Mouse (Mus musculus) lung, embryonic 16.5 days (tissue): ENCODE results near the gene Tctn1. TPM values are rescaled to one million over a fixed set of nuclear protein-coding genes. Genes with fewer than 3 reads are reported as not detected.

Experiments used
- ATAC-seq: fragments of 200-750 bp; cut with Nextera tagmentation; 2 replicates; pipeline ENCODE4 v1.8.0; 2017; ENCODE audit warnings: low read depth, mild to moderate bottlenecking, moderate library complexity
- H3K27ac ChIP-seq: fragments of 300-500 bp; sonication (generic); 2 replicates; pipeline ENCODE4 v1.5.1; 2014; ENCODE audit warnings: mild to moderate bottlenecking, control low read depth, low read length
- H3K27me3 ChIP-seq: fragments of 300-500 bp; sonication (generic); 2 replicates; pipeline ENCODE4 v1.6.1; 2014; ENCODE audit warnings: low read depth, low read length, mixed read lengths; ENCODE audit not compliant: control insufficient read depth, insufficient read depth
- H3K36me3 ChIP-seq: fragments of 300-500 bp; sonication (generic); 2 replicates; pipeline ENCODE4 v1.6.1; 2014; ENCODE audit warnings: low read length; ENCODE audit not compliant: control insufficient read depth, insufficient read depth
- H3K4me1 ChIP-seq: fragments of 300-500 bp; sonication (generic); replicated peaks from 2 replicates; pipeline ENCODE4 v1.6.1; 2014; ENCODE audit warnings: low read length, mixed read lengths; ENCODE audit not compliant: control insufficient read depth, insufficient read depth
- H3K4me2 ChIP-seq: fragments of 300-500 bp; sonication (generic); 2 replicates; pipeline ENCODE4 v1.6.1; 2014; ENCODE audit warnings: low read depth, low read length, control low read depth
- H3K4me3 ChIP-seq: fragments of 300-500 bp; sonication (generic); 2 replicates; pipeline ENCODE4 v1.5.1; 2014; ENCODE audit warnings: mild to moderate bottlenecking, low read length, control low read depth
- H3K9ac ChIP-seq: fragments of 300-500 bp; sonication (generic); 2 replicates; pipeline ENCODE4 v1.6.1; 2014; ENCODE audit warnings: low read length, control low read depth
- H3K9me3 ChIP-seq: fragments of 300-500 bp; sonication (generic); 2 replicates; pipeline ENCODE4 v1.6.1; 2016; ENCODE audit warnings: low read length; ENCODE audit not compliant: control insufficient read depth
- WGBS: fragments of 180-500 bp; shearing (Covaris S2); extraction: QIAGEN DNeasy Blood & Tissue Kit; methylation state at CpG from one replicate; pipeline ENCODE4 v1.1.7; 2014; 5-methylcytosine and 5-hydroxymethylcytosine counted together
- polyA plus RNA-seq: library from polyadenylated mRNA; unstranded; fragments of >200 nt; fragmentation: Nextera tagmentation; extraction: Ambion mirVana; gene quantifications from 2 replicates; pipeline ENCODE4 v1.2.1, GENCODE M21; 2015

Gene Tctn1
- 6.5 and 7.4 TPM in 2 replicates for polyA plus RNA-seq

DNA sequence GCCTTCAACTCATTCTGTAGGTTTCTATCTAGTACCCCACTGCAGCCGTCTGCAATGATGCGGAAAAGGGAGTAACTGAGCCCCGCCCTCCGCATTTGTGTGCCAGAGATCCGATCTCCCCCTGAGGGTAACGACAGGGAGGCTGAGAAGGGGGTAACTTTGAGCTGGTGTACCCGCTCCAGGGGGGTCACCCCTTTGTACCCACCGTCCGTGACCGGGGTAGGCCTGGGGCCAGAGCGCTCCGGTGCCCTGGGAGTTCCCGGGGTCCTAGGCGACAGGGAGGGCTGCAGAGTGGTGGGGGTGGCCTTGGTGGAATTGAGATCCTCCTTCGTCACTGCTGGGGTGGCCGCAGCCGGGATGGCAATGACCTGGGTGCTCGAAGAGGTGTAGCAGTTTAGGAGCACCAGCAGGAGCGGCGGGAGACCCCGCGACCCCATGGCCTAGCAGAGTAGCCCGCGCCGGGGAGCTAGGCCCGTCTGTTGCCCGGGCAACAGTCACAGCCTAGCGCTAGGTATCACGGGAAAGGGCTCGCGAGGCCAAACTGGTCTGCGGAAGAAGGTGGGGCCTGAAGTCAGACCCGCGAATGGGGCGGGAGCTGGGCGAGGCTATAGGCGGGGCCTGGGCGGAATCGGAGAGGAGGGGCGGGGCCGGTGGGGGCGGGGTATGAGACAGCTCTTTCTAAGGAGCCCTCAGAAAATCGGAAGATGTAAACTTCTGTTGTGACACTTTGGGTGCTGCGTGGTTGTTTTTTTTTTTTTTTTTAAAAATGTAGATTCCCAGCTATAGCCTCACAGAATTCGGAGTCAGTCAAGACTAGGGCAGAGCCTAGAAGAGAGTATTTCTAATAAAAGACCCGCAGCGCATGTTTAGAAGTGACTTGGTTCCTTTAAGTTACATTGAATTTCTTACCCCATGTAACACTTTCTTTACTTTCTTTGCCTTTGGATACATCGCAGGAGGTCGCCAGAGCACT lies at the start of gene Tctn1:
Gene Tctn1, minus strand, starts transcription at position 528 of the 973 bp plus-strand sequence.
- H3K4me3 ChIP-seq, result peak within 1 kb of the TSS; percentile 78
- H3K4me2 ChIP-seq, result peak within 1 kb of the TSS; percentile 67
- ATAC-seq, result peak; percentile 100
- no peaks in the 10 kb centered on the region for H3K27me3 ChIP-seq
- H3K4me1 ChIP-seq, result peaks cover 5% of the 10 kb centered on the region; the same call in 1 of the 2 replicates
- H3K9ac ChIP-seq, result peak within 1 kb of the TSS; percentile 86
- WGBS, result under 1% methylated on average over 49 of the region's 49 CpGs
- no peak within 1 kb of the TSS for H3K27ac ChIP-seq
- H3K9me3 ChIP-seq, result no peaks in the 10 kb centered on the region
- H3K36me3 ChIP-seq, result no peaks in the 10 kb centered on the region

DNA sequence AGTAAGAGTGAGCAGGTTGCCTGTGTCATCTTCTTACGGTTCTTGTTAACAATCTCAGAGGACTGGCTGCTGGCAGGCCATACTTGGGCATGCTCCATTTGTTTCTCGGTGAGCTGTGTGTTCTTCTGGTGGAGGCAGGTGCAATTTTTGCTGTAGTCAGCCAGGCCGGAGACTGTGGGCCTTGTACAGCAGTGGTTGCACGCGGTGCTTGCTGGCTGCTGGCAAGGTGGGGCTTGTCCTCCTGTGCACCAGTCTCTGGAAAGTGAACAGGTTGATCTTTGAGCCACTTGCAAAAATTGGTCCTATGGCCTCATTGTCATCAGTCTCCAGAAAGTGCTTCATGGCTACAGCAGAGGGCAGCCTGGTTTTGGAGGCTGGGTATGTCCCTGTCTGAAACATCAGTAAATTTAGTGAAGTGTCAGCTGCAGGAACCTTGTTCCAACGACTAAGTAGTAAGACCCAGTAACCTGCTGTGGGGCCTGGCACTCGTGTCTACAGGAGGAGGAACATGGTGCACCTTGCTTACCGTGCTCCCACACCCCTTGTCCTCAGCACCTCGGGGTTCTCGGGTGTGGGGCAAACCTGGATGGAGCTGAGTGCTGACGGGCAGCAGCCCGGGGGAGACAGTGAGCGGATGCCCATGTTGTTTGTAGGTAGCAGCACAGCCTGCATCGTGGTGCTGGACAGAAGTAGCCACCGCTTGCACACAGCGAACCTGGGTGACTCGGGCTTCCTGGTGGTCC lies 48.9 kb upstream of the Tctn1 start:
- H3K4me2 ChIP-seq, result no peak overlapping the region
- 87% methylated on average over 17 of the region's 17 CpGs for WGBS
- H3K4me1 ChIP-seq, result peaks cover 14% of the 10 kb centered on the region
- no peak overlapping the region for H3K9ac ChIP-seq
- no peaks in the 10 kb centered on the region for H3K9me3 ChIP-seq
- no peak overlapping the region for H3K27ac ChIP-seq
- H3K36me3 ChIP-seq, result 0 out of 2 replicates have a peak, but pooled peaks cover 3% of the 10 kb centered on the region
- H3K4me3 ChIP-seq, result no peak overlapping the region
- no peak for ATAC-seq
- no peaks in the 10 kb centered on the region for H3K27me3 ChIP-seq

GRCm38 (mm10) chr5:122312346-122312745 lies 48.1 kb upstream of the Tctn1 start:
- WGBS, result 67% methylated on average over 4 of the region's 4 CpGs

DNA sequence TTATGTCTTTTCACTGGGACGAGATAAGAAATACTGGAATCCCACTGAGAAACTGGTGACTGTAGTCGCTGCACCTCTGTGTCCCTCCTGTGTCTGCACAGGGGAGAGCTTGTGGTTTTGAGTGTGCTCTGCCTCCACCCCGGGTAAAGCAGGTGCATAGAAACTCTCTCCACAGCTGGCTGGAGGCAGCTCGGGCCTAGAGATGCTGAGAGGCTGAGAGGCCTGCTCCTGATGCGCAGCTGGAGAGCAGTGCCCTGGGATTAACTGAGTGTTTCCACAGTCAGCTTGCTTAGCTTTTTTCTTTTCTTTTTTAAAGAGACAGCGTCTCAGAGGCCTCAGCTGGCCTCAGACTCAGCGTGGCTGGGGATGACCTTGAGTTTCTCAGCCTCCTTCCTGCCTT lies 47.4 kb upstream of the Tctn1 start:
- WGBS, result 57% methylated on average over 7 of the region's 7 CpGs
- Histone ChIP-seq H3K36me3 (0 out of 2 replicates have a peak, but pooled peaks cover 3% of the 10 kb centered on the region), H3K4me1 (peaks cover 14% of the 10 kb centered on the region), H3K9ac (no peak overlapping the region), H3K4me2 (no peak overlapping the region), H3K9me3 (no peaks in the 10 kb centered on the region), H3K4me3 (no peak overlapping the region), H3K27me3 (no peaks in the 10 kb centered on the region), H3K27ac (no peak overlapping the region)
- no peak for ATAC-seq

More at GRCm38 (mm10) chr5:122312346-122312745, 48.1 kb upstream of the Tctn1 start:
- Histone ChIP-seq H3K27me3 (no peaks in the 10 kb centered on the region), H3K9me3 (no peaks in the 10 kb centered on the region), H3K36me3 (0 out of 2 replicates have a peak, but pooled peaks cover 3% of the 10 kb centered on the region), H3K4me3 (no peak overlapping the region), H3K4me2 (no peak overlapping the region), H3K9ac (no peak overlapping the region), H3K4me1 (peaks cover 14% of the 10 kb centered on the region), H3K27ac (no peak overlapping the region)
- no peak for ATAC-seq

- Histone ChIP-seq H3K27ac (no peak overlapping the region), H3K4me3 (no peak overlapping the region)
Measured at GRCm38 (mm10) chr5:122310699-122311098, 46.4 kb upstream of the Tctn1 start.

DNA sequence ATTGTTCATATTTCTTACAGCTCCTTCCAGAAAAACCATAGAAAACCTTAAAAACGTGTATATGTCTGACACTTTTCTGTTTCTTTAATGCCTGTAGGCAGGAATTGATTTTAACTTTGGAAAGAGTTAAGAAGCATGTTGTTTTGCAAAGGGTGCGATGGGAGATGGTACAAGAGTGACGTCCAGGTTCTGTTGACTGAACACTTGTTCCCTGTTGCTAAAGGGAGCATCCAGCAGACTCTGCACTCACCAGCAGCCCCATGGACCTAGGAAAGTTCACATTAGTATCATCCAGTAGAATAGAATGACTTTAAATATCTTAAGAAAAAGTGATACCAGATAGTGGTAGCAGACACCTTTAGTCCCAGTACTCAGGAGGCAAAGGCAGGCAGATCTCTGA lies 42.3 kb upstream of the Tctn1 start:
- no peak overlapping the region for H3K4me2 ChIP-seq
- 86% methylated on average over 3 of the region's 3 CpGs for WGBS

More at GRCm38 (mm10) chr5:122310699-122311098, 46.4 kb upstream of the Tctn1 start:
- Histone ChIP-seq H3K4me1 (peaks cover 13% of the 10 kb centered on the region), H3K36me3 (0 out of 2 replicates have a peak, but pooled peaks cover 3% of the 10 kb centered on the region), H3K4me2 (no peak overlapping the region), H3K9ac (no peak overlapping the region), H3K9me3 (no peaks in the 10 kb centered on the region), H3K27me3 (no peaks in the 10 kb centered on the region)
- 80% methylated on average over 8 of the region's 8 CpGs for whole genome bisulfite sequencing
- no peak for ATAC-seq

GRCm38 (mm10) chr5:122305472-122305871 lies 41.2 kb upstream of the Tctn1 start:
- Histone ChIP-seq H3K9me3 (no peaks in the 10 kb centered on the region), H3K27ac (no peak overlapping the region), H3K4me3 (no peak overlapping the region), H3K36me3 (no peaks in the 10 kb centered on the region), H3K9ac (no peak overlapping the region), H3K4me1 (peaks cover 17% of the 10 kb centered on the region), H3K4me2 (no peak overlapping the region), H3K27me3 (no peaks in the 10 kb centered on the region)
- no peak for ATAC-seq
- 91% methylated on average over 7 of the region's 7 CpGs for WGBS

More for the DNA sequence above, 42.3 kb upstream of the Tctn1 start:
- Histone ChIP-seq H3K9ac (no peak overlapping the region), H3K27me3 (no peaks in the 10 kb centered on the region), H3K9me3 (no peaks in the 10 kb centered on the region), H3K36me3 (no peaks in the 10 kb centered on the region), H3K4me3 (no peak overlapping the region), H3K4me1 (peaks cover 17% of the 10 kb centered on the region), H3K27ac (no peak overlapping the region)
- ATAC-seq, result no peak

- H3K27me3 ChIP-seq, result no peaks in the 10 kb centered on the region
- no peak overlapping the region for H3K9ac ChIP-seq
- H3K27ac ChIP-seq, result no peak overlapping the region
- H3K4me3 ChIP-seq, result no peak overlapping the region
- H3K4me1 ChIP-seq, result peaks cover 17% of the 10 kb centered on the region
- ATAC-seq, result peak; percentile 57; the same call in 1 of the 2 replicates
- no peak overlapping the region for H3K4me2 ChIP-seq
- no peaks in the 10 kb centered on the region for H3K36me3 ChIP-seq
- 60% methylated on average over 6 of the region's 6 CpGs for WGBS
- no peaks in the 10 kb centered on the region for H3K9me3 ChIP-seq
Measured at GRCm38 (mm10) chr5:122304541-122304940, 40.3 kb upstream of the Tctn1 start.

DNA sequence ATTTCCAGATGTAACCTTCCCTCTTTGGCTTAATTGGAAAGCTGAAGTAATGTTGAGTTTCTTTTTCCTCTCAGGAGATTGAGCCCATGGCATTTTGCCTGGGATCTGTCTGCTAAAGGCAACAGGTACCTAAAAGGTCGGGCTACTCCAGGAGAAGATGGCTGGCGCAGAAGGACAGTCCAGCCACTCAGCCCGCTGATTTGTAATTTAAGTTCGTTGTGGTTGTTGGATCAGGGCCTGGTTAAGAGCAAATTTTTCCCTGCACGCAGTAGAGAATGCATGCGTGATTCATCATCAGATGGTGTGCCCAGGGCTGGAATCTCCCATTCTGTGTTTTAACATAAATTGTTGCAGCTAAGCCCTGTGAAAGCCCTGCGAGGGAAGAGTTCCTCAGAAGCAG lies 39.7 kb upstream of the Tctn1 start:
- H3K27ac ChIP-seq, result no peak overlapping the region

More for the DNA sequence above, 39.7 kb upstream of the Tctn1 start:
- no peak overlapping the region for H3K4me3 ChIP-seq
- H3K27me3 ChIP-seq, result no peaks in the 10 kb centered on the region
- WGBS, result 71% methylated on average over 7 of the region's 7 CpGs
- no peak overlapping the region for H3K4me2 ChIP-seq
- no peaks in the 10 kb centered on the region for H3K9me3 ChIP-seq
- H3K4me1 ChIP-seq, result peaks cover 17% of the 10 kb centered on the region
- H3K36me3 ChIP-seq, result no peaks in the 10 kb centered on the region
- no peak for ATAC-seq
- H3K9ac ChIP-seq, result no peak overlapping the region
